Mouse (Mus musculus) spleen, postnatal 14 days (tissue): ENCODE measurements around the gene Tpm1.

Experiments used
- DNase-seq, 2 experiments: peaks; one replicate each; pipeline ENCODE4 v3.0.0; 2021 to 2022; ENCODE audit warnings: low spot score in 2 of 2

Gene Tpm1

DNA sequence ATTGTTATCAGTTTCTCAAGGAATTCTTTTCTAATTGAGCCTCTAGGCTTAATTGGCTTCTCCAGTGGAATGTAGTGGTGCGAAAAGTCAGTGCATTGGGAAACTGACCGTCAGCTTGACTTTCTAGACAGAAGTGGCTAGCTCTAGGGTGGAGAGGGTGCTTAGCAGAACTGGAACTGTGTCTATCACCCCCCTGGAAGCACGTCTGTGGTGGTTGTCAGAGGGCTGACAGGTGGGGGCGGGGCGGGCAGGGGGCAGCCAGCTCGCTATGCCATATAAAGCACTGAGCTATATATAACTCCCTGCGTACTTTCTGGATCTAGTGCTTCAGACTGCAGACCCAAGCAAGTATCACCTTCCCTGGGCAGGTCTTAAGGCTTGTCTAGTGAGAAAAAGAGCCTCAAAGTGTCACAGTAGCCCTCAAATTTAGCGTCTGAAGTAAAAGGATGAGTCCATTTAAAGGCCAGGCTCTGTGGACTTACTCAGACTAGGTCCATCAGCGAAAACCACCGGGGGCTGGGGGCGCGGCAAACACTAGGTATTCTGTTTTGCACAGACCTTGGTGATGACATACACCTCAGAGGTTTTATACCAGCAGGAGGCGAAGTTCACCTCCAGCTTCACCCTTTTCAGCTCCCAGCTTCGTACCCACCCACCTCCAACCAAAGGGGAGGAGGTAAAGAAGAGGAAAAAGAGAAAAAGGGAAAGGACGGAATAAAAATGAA, 2.2 kb downstream of the Tpm1 start:
- no peak for DNase-seq

DNA sequence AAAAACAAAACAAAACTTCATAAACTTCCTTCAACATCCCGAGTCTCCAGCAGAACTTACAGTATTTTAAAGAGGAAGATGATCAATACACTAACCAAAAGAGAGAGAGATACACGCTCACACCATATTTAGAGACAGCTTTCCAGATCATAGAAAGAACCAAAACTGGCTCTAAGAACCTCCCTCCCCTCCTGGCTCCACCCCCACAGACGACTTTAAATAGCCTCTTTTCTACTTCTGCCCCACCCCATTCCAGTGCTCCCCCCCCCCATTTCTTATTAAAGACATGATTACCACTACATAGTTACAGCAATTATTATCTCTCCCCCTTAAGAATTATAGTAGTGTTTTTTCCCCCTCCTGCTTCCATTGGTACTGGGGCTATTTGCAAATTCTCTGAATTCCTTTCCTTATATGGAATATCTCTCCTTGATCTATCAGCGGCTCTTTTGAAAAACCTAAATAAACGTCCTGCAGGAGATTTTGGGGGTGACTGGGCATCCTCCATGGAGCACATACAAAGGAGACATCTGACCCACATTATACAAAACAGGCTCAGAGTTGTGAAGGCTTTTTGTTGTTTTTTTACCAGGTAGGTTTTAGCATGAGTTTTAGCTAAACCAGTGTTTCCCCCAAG, 3.1 kb downstream of the Tpm1 start:
- DNase-seq, result no peak

DNA sequence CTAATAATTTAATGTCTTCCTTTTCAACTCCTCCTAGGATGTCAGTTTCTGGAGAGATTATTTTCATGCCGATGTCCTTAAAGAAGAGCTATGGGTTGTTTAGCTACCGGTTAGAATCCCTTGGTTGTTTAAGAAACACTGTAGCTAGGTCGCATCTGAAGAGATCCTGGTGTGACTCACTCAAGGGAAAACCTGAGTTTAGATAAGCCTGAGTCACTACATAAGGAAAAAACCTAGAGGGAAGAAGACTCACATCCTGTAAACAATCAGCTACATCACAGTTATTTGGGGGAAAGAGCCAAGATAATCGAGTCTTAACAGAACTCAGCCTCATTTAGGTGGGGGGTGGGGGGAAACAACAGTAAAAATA, 3.9 kb downstream of the Tpm1 start:
- no peak for DNase-seq

DNA sequence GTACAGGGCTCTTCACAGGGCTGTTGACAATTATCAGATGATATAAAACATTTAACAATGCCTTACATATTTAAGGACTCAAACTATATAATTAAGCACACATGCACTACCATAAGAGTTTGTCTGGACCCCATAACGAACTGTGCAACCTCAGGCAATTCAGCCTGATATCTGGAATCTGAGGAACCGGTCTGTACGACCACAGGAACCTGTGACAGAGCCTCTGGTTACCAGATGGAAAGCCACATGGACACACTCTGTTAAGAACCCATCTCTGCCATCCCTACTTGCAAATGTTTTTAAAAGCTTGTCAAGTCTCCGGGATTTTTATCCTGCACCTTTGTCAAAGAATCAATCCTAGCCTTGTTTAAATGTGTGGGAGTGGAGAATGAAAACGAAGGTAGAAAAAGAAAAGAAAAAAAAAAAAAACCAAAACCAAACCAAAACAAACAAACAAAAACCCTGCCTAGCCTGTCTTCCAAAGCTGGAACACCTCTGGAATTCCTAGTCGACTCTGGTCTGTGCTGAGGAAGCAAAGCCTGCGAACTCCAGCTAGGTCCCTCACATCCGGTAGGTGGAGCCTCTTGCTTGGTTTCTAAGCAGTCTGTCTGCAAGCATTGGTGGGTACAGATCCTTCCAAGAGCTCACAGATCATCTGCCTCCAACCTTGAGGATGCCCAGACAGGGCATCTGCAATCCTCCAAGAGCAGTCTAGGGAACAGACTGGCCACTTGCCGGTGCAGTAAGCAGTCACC, 4.5 kb downstream of the Tpm1 start:
- no peak for DNase-seq

DNA sequence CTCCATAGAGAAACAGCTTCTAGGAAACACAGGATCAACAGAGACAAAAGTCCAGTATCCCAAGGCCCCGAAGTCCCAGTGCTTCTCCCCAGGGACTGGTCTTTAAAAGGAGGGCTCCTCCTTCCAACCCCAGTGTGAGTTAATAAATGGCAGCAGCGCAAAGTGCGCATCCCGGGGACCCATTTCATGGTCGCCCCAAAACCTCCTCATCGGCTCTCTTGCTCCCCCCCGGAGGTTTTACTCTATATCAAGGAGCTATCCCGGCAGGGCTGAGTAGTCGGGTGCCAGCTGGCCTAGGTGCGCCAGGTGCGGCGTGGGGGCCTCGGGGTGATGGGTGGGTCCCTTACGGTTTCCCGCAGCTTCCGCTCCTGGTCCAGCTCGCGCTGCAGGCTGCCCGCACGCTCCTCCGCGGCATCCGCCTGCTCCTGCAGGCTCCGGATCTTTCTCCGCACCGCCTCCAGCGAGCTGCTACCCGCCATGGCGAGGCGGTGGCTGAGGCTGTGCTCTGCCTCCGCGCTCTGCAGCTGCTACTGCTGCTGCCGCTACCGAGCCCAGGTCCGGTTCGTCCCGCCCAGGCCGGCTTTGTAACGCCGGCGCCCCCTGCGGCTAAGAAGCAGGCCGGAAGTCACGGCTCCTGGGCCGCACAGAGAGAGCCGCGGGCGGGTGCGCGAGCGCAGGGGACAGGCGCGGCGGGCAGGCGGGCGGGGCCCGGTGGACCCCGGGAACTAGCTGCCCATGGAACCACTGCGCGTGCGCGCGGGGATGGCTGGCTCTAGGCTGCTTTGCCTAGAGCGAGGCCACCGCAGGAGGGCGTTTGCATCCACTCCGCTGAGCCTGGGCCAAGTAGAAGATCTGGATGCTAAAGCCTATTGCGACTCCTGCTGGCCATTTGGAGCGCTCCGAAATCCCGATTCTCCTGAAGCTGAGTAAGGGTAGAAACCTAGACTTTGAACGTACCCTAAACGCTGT, 5.7 kb downstream of the Tpm1 start:
- peak; percentile 99 for DNase-seq

DNA sequence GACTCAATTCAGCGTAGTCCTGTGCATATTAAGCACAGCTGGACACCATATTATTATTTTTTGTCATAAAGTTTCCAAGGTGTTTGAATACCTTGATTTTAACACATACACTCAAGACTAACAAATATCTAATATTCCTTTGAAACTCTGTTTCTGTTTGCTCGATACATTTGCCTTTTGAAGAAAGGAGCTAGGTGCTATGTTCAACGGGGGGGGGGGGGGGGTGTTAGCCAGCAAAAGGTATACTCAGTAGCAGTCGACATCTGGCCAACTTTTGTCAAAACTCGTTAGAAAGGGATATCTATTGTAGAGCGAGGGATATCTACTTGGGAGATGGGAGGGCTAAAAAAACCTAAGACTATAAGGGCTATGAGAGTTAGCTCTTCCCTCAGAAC, 6.4 kb downstream of the Tpm1 start:
- no peak for DNase-seq

DNA sequence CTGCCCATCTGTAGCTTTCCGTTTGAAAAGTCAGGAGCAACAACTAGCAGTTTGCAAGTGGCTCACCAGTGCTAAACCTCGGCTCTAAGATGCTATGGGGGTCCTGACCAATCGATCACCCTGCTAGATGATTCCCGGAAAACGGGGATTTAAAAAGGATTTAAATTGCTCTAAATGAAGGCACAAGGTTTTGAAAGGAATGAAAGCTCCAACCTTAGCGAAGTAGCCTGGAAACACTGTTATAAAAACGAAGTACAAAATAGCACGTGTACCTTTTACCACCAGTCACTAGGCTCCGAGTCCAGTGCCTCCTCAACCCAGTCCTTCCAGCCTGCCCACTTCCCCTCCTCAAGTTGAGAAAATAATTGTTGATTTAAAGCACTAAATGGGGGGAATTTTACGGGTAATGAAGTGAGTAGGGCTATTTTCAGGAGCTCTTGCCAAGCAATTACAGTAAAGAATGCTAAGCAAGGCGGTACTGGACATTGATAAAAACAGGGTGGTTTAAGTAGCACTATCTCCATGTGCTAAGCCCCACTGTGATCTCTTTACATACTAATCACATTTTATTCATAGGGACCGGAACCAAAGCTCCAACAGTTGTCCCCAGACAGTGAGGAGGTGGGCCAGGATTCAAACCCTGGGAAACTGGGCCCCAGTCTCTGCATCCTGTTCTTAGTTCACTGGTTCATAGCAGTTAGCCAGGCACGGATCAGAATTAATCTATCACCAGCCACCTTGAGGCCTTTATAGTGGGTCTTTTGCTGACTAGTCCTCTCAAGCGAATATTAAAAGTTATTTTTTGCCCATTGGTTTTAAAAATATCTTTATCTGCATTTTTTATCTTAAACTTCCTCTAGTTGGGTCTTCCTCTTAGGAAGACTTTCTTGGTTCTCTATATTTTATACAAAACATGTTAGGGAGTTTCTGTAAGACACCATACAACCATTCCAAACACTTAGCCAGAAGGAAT, 7.1 kb downstream of the Tpm1 start:
- no peak for DNase-seq

DNA sequence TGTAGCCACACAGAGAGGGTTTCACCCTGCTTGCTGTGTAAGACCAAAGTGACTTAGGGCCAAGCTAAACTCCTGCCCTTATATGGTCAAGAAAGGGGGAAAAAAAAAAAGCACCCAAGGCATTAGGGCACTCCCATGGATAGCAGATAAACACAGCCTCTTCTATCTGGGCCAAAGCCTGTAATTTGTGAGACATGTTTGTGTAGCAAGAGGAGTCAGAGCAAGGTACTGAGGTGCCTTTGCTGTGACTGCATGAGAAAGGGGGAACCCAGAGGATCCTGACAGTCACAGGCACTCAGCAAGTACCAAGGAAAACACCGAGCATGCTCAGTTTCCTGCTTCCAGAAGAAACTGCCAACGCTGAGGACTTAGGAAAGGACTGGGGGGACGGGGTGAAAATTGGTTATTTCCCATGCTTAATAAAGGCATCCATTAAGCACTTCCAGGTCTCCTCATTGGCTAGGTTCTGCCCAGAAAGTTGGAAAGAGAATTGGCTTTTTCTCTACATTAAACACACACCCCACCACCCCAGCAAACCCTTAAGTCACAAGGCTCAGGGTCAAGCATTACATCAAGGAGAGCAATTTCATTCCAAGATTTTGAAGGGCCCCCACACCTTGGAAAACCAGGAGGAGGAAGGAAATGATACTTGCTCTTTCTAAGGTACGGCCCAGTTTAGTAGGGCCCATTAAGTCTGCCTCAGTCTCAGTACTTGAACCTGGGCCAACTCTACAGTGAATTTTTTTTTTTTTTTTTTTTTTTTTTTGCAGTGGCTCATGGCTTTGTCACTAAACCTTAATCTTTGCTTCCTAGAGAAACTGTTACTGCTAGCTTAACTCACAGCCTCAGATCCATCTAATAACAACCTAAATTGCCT, 8.0 kb downstream of the Tpm1 start:
- DNase-seq, result no peak

DNA sequence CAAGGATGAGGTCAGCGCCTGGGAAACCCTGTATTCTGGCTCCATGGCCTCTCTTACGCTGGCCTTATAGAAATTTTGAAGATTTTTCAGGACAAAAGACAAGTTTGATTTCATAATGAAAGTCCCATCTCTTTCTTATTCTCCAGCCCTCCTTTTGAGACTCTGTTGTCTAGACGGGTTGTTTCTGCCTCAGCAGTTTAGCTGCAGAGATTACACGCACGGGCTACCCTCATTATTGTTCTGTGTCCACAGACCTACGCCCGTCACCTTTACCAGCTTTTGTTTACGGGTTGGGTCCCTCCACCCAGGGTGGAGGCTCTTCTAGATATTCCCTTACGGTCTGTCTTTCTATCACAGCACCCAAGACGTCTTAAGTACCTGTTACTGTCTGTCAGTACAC, 9.3 kb downstream of the Tpm1 start:
- no peak for DNase-seq

DNA sequence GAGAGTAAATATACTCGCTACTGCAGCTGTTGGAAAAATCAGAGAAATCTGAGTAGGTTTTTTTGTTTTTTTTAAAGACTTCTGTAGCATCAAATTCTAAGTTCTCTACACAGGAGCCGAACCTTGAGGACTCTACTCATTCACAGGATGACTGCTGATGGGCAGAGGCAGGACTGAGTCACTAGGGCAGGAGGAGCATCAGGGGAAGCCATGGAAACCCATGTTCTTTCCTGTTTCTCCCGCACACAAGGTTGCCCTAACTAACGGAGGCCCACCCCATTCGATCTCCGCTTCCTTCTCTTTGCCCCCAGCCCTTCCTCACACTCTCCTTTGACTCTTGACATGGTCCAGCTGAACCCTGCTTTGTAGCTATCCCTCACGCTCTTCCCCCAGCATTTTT, 10.5 kb downstream of the Tpm1 start:
- no peak for DNase-seq

DNA sequence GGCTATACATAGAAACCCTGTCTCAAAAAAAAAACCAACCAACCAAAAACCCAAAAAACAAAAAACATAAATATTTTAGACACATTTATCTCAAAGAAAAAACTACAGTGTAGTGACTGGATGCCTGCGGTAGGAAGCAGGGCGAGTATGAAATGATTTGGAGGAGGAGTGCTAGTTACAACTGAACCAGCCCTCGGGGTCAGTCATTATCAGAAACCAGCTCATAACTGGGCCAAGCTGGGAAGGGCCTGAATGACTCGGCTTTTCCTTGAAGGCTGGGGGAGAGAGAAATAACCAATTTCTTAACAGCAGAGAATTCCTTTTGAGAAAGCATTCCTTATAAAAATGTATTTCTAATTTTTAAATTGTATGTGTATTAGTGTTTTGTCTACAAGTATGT, 11.5 kb downstream of the Tpm1 start:
- no peak for DNase-seq

DNA sequence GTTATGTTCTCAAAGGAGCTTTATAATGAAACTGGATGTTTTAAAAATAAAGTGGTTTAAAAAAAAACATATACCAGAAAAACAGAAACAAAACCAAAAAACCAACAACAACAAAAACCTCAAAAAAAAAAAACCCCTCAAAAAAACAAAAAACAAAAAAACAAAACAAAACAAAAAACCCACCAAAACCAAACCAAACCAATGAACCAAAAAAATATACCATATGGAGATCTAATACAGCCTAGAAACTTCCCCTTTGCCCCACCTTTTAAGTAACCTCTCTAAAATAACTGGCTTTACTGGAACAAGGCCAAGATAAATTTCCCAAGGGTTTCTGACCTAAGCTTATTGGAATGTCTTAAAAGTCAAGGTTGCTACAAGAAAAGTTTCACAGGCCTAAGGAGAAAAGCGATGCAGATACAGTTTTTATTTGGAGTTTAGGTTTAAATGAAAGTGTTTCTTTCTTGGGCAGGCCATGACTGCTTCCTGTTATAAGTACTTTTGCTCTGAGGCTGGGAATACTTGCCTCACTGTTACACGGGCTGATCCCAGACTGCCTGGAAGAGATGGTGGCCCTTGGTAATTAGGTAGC, 12.6 kb downstream of the Tpm1 start:
- DNase-seq, result no peak

DNA sequence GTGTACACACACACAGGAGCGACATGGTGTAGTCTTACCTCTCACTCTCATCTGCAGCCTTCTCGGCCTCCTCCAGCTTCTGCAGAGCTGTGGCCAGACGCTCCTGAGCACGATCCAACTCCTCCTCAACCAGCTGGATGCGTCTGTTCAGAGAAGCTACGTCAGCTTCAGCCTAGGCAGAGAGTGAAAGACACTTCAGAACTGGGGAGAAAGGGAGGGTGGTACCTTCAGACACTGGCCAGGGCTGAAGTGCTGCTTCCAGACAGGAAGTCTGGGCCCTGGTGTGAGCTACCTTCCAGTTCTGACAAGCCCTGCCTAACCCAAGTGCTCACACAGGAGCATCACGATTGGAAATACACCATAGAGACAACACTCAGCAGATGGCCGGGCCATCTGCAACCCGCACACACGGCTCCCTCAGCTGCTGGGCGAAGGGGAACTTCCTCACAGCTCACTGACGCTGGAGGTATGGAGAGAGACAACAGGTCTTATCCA, 13.2 kb downstream of the Tpm1 start:
- DNase-seq, result no peak

DNA sequence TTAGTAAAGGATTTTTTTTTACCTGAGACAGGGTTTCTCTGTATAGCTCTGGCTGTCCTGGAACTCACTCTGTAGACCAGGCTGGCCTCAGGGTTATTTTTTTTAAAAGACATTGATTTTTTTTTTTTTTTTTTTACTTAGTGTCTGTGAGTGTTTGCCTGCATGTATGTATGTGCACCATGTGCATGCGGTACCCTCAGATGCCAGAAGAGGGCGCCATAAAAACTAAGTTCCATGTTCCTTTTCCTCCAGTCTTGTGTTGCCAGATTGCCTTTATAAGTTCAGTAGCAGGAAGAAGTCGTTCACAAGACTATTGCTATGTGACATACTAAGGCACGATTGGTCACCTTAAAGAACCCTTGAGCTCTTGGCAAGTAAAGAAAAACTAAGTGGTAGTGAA, 14.5 kb downstream of the Tpm1 start:
- DNase-seq, result no peak

DNA sequence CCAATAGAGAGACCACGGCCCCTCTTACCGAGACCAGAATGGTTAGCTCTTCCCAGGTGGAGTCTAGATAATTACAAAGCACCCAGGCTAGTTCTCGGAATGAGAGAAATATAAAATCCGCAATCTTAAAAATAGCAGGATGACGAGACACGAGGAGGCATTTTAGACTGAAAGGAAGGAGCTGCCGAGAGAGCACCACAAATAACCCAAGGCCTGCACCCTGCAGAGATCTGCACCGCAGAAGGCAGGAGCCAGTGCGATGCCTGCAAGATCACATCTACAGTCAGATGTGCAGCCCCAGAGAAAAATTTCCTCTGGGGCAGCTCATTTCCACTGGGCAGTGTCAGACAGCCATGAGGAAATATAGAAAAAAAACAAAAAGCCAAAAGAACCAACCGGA, 16.2 kb downstream of the Tpm1 start:
- no peak for DNase-seq

DNA sequence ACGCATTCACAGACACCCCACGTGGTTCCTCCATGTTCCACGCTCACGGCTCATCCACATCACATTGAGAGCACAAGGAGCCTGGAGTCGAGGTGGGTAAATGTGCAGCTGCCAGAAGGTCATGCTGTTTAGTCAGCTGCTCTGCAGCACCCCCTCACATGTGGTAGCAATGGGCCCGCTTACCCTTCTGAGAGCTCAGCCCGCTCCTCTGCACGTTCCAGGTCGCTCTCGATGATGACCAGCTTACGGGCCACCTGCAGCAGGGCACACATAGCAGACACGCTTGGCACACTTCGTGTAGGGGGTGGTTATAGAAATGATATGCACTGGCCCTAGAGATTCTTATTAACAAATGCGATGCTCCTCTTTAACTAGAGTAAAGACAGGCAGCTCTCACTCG, 16.6 kb downstream of the Tpm1 start:
- no peak for DNase-seq

DNA sequence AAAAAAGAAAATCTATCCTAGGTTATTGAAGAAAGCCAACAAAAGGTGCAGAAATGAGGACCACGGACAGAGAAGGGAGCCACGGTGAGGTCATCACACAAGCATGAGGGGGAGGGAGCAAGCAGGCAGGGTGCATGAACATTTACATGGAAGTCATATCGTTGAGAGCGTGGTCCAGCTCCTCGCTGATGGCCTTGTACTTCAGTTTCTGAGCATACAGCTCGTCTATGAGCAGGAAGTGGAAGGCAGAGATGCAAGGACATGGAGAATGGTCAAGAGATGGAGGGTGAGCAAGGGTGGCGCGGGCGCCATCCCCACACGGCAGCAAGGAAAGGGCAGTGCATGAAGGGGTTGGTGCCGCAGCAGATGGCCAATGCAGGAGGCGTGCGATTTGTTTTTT, 19.7 kb downstream of the Tpm1 start:
- no peak for DNase-seq

DNA sequence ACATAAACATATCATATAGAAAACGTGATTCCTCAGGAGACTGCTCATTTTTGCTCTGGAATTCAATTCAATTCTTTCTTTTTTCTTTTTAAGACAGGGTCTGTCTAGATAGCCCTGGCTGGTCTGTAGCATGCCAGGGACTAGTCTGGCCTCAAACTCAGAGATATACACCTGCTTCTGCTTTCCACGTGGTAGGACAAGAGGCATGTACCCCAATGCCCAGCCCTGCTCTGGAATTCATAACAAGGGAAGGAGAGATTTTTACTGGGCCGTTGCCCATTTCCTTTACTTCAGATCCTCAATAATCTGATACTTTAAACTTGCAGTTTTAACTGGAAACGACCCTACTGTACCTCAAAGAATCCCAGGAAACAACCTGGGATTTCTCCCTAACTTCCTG, 20.3 kb downstream of the Tpm1 start:
- no peak for DNase-seq

DNA sequence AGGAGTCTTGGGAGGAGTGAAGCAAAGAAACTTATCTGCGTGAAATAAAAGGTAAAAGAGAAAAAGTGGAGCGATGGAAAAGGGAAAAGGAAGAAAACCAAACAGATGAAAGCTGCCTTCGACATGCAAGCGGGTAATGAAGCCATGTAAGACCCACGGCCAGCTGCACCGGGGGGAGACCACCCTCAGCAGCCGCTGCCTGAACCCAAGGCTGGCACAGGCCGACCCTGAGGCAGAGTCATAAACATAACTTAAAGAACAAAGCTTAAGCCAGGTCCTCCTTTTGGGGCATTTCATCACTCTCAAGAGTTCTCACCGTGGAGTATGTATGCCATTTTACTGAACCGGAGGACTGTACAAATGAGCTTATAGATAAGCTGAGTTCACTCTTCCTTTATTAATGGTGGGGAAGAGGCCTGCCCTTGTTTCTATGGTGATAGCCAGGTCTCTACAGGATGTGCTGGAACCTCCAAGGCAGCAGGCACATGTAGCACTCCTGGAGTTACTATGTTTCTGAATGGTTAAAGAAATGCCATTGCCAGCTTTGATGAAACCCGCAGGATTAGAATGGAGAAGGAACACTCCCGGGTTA, 21.0 kb downstream of the Tpm1 start:
- DNase-seq, result no peak
